ENCODE assay signal across 10 mouse cellular contexts in the genomic region with DNA sequence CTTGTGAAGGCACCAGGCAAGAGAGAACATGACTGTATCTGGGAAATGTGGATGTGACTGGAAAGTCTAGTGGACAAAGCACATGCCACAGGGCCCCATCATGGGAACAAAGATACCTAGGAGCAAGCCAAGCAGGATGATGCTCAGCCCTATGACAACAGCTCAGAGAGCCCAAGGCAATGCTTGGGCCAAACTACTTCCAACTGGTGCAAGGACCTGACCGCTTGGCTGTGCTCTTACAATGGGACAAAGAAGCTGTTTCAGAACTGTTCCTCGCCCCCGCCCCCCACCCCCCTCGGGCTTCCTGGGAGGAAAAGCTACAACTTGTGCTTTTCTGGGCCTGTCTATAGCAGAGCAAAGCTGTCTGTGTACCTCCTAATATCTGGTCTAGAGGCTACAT. TPM values are rescaled to one million over a fixed set of nuclear protein-coding genes. Genes with fewer than 3 reads are reported as not detected.
DNase-seq lines count a peak whose midpoint lies in the region; ATAC-seq and TF ChIP-seq lines count a peak whose summit lies in the region.
"Had no signal": no experiment of that assay in that cellular context is flagged by ENCODE, and none has a peak within 500 bp of the region (broad histone marks: within the 10 kb centered on the region; RNA-seq: fewer than 3 reads in every experiment).

No protein-coding gene starts in this region.

- peak; percentile 34; the same call in 1 of the 2 replicates for TF ChIP-seq CTCF in gastrocnemius, adult 2 months (IDR thresholded peaks at IDR 0.05)
- TF ChIP-seq CTCF in liver, postnatal 0 days (IDR thresholded peaks at IDR 0.05; ENCODE audit: low read depth) = no peak

- H3K9me3 ChIP-seq in liver, postnatal 0 days (ENCODE audit: low read length) = no peaks in the 10 kb centered on the region
- no peaks in the 10 kb centered on the region for H3K9me3 ChIP-seq in embryonic facial prominence, embryonic 12.5 days
- no peaks in the 10 kb centered on the region for H3K9me3 ChIP-seq in limb, embryonic 14.5 days (ENCODE audit: control insufficient read depth, low read length)

- peaks cover 67% of the 10 kb centered on the region for H3K4me1 ChIP-seq in liver, postnatal 0 days (ENCODE audit: insufficient read depth)
- peaks cover 46% of the 10 kb centered on the region for H3K4me1 ChIP-seq in embryonic facial prominence, embryonic 12.5 days
- H3K4me1 ChIP-seq in limb, embryonic 14.5 days (ENCODE audit: control insufficient read depth, insufficient read depth, low read length) = peaks cover 31% of the 10 kb centered on the region

- no peak for DNase-seq in gastrocnemius, adult 2 months
- no peak for DNase-seq in gastrocnemius, postnatal 25 days
- DNase-seq in liver, postnatal 0 days = no peak
- no peak for DNase-seq in liver
- DNase-seq in limb, embryonic 14.5 days (ENCODE audit: low spot score) = no peak
- no peak for DNase-seq in left cerebral cortex, adult 11 months (ENCODE audit: low spot score)
- DNase-seq in adrenal gland, adult 8-10 months = no peak
- DNase-seq: cerebellum, postnatal 25 days had no signal

- H3K4me3 ChIP-seq in gastrocnemius, adult 2 months = 0 out of 2 replicates have a peak overlapping the region, but pooled peaks have one; percentile 28
- no peak overlapping the region for H3K4me3 ChIP-seq in liver, postnatal 0 days (ENCODE audit: low read depth, low read length)
- H3K4me3 ChIP-seq in embryonic facial prominence, embryonic 12.5 days = no peak overlapping the region
- H3K4me3 ChIP-seq in limb, embryonic 14.5 days (replicated peaks; ENCODE audit: low read length) = no peak overlapping the region

- WGBS in liver, postnatal 0 days (ENCODE audit: insufficient replicate concordance) = 70% methylated on average over 4 of the region's 4 CpGs
- 34% methylated on average over 4 of the region's 4 CpGs for WGBS in embryonic facial prominence, embryonic 12.5 days
- WGBS in limb, embryonic 14.5 days = 91% methylated on average over 4 of the region's 4 CpGs

- H3K36me3 ChIP-seq in liver, postnatal 0 days (replicated peaks; ENCODE audit: insufficient read depth, low read length) = peaks cover 17% of the 10 kb centered on the region
- H3K36me3 ChIP-seq in embryonic facial prominence, embryonic 12.5 days = 0 out of 2 replicates have a peak, but pooled peaks cover 3% of the 10 kb centered on the region
- H3K36me3 ChIP-seq in limb, embryonic 14.5 days (ENCODE audit: control insufficient read depth, insufficient read depth, low read length) = peaks cover 17% of the 10 kb centered on the region; the same call in 1 of the 2 replicates

- peak overlapping the region; percentile 92 for H3K27ac ChIP-seq in gastrocnemius, adult 2 months
- 0 out of 2 replicates have a peak overlapping the region, but pooled peaks have one; percentile 18 for H3K27ac ChIP-seq in liver, postnatal 0 days (ENCODE audit: low read depth)
- peak overlapping the region; percentile 24; the same call in 1 of the 2 replicates for H3K27ac ChIP-seq in embryonic facial prominence, embryonic 12.5 days
- 0 out of 2 replicates have a peak overlapping the region, but pooled peaks have one; percentile 43 for H3K27ac ChIP-seq in limb, embryonic 14.5 days (replicated peaks; ENCODE audit: low read depth, low read length)
- H3K27ac ChIP-seq: macrophage had no signal

- no peak for TF ChIP-seq EP300 in liver, postnatal 0 days (IDR thresholded peaks at IDR 0.05; ENCODE audit: low read depth)

- intact Hi-C loops in gastrocnemius, adult 2 months (cut with DNase I) = loop anchor here (2.0 kb wide), 1 partner anchor 22 kb away; no protein-coding TSS in a partner anchor

- no peak for ATAC-seq in liver, postnatal 0 days
- no peak for ATAC-seq in embryonic facial prominence, embryonic 12.5 days (ENCODE audit: insufficient number of reproducible peaks, insufficient read depth, low FRiP score, low TSS enrichment)
- ATAC-seq in limb, embryonic 14.5 days (ENCODE audit: low FRiP score, low read depth) = 0 out of 2 replicates have a peak, but pooled peaks have one; percentile 24

- no peak overlapping the region for H3K9ac ChIP-seq in liver, postnatal 0 days (replicated peaks)
- no peak overlapping the region for H3K9ac ChIP-seq in embryonic facial prominence, embryonic 12.5 days
- no peak overlapping the region for H3K9ac ChIP-seq in limb, embryonic 14.5 days (ENCODE audit: low read depth, low read length, severe bottlenecking)

- H3K4me2 ChIP-seq in liver, postnatal 0 days (ENCODE audit: low read depth, low read length) = no peak overlapping the region
- H3K4me2 ChIP-seq in embryonic facial prominence, embryonic 12.5 days (replicated peaks) = no peak overlapping the region
- no peak overlapping the region for H3K4me2 ChIP-seq in limb, embryonic 14.5 days (replicated peaks; ENCODE audit: low read depth, low read length, severe bottlenecking)

- H3K27me3 ChIP-seq in liver, postnatal 0 days (ENCODE audit: insufficient read depth, low read length) = no peaks in the 10 kb centered on the region
- no peaks in the 10 kb centered on the region for H3K27me3 ChIP-seq in embryonic facial prominence, embryonic 12.5 days
- no peaks in the 10 kb centered on the region for H3K27me3 ChIP-seq in limb, embryonic 14.5 days (ENCODE audit: control insufficient read depth, insufficient read depth, low read length)

- TF ChIP-seq POLR2A in limb, embryonic 14.5 days (IDR thresholded peaks at IDR 0.05; ENCODE audit: borderline replicate concordance, extremely low read depth, insufficient read depth, insufficient read length) = no peak

RNA-seq across cellular contexts. Expression of gene Actn4, which starts 23.5 kb away (rescaled TPM):
- 10 to 100 TPM; 27.1 to 40.2 TPM for total RNA-seq in gastrocnemius, adult 2 months (2021)
- 10 to 100 TPM; 36.7 to 45.8 TPM for total RNA-seq in gastrocnemius, postnatal 25 days (2021)
- 76.3 and 81.2 TPM in 2 replicates for polyA plus RNA-seq in liver, postnatal 0 days (2015; fragmentation: Nextera tagmentation; extraction: Ambion mirVana)
- polyA plus RNA-seq in embryonic facial prominence, embryonic 12.5 days (2016; fragmentation: Nextera tagmentation; extraction: Ambion mirVana) = 233 and 253 TPM in 2 replicates
- polyA plus RNA-seq in limb, embryonic 14.5 days (2012; rRNA removed) = 268 and 299 TPM in 2 replicates
- 295 and 304 TPM in 2 replicates for polyA plus RNA-seq in limb, embryonic 14.5 days (2014; fragmentation: Nextera tagmentation; extraction: Ambion mirVana)
- 100 to 1,000 TPM; 184 to 285 (median 233) TPM for total RNA-seq in adrenal gland, adult 8-10 months (2022)

RNA-seq across cellular contexts. Expression of gene Eif3k, which starts 43.0 kb away (rescaled TPM):
- total RNA-seq in gastrocnemius, adult 2 months (2021) = 100 to 1,000 TPM; 122 to 141 TPM
- 100 to 1,000 TPM; 116 to 137 TPM for total RNA-seq in gastrocnemius, postnatal 25 days (2021)
- polyA plus RNA-seq in liver, postnatal 0 days (2015; fragmentation: Nextera tagmentation; extraction: Ambion mirVana) = 162 and 166 TPM in 2 replicates
- 392 and 419 TPM in 2 replicates for polyA plus RNA-seq in embryonic facial prominence, embryonic 12.5 days (2016; fragmentation: Nextera tagmentation; extraction: Ambion mirVana)
- 473 and 518 TPM in 2 replicates for polyA plus RNA-seq in limb, embryonic 14.5 days (2012; rRNA removed)
- polyA plus RNA-seq in limb, embryonic 14.5 days (2014; fragmentation: Nextera tagmentation; extraction: Ambion mirVana) = 450 TPM in 2 replicates
- 100 to 1,000 TPM; 232 to 255 (median 240) TPM for total RNA-seq in adrenal gland, adult 8-10 months (2022)

RNA-seq across cellular contexts. Expression of gene Map4k1, which starts 43.2 kb away (rescaled TPM):
- total RNA-seq in gastrocnemius, adult 2 months (2021) = under 1 TPM; 0.25 to 0.33 TPM
- total RNA-seq in gastrocnemius, postnatal 25 days (2021) = under 1 TPM; 0.29 to 0.36 TPM
- polyA plus RNA-seq in liver, postnatal 0 days (2015; fragmentation: Nextera tagmentation; extraction: Ambion mirVana) = 11.9 and 16.5 TPM in 2 replicates
- polyA plus RNA-seq in embryonic facial prominence, embryonic 12.5 days (2016; fragmentation: Nextera tagmentation; extraction: Ambion mirVana) = 6.7 and 9.3 TPM in 2 replicates
- polyA plus RNA-seq in limb, embryonic 14.5 days (2012; rRNA removed) = 9.3 and 9.5 TPM in 2 replicates
- 6.4 and 7.0 TPM in 2 replicates for polyA plus RNA-seq in limb, embryonic 14.5 days (2014; fragmentation: Nextera tagmentation; extraction: Ambion mirVana)
- 1 to 10 TPM; 1.4 to 3.9 (median 1.8) TPM for total RNA-seq in adrenal gland, adult 8-10 months (2022)

RNA-seq across cellular contexts. Expression of gene Capn12, which starts 57.4 kb away (rescaled TPM):
- total RNA-seq in gastrocnemius, adult 2 months (2021) = under 1 TPM; 0.15 to 0.28 TPM
- total RNA-seq in gastrocnemius, postnatal 25 days (2021) = under 1 TPM in 1 of 2 experiments, not detected in 1; 0.10 TPM
- polyA plus RNA-seq in liver, postnatal 0 days (2015; fragmentation: Nextera tagmentation; extraction: Ambion mirVana) = 0.09 and 0.23 TPM in 2 replicates
- 0.26 and 0.36 TPM in 2 replicates for polyA plus RNA-seq in embryonic facial prominence, embryonic 12.5 days (2016; fragmentation: Nextera tagmentation; extraction: Ambion mirVana)
- polyA plus RNA-seq in limb, embryonic 14.5 days (2012; rRNA removed) = 0.19 and 0.25 TPM in 2 replicates
- 0.58 and 0.94 TPM in 2 replicates for polyA plus RNA-seq in limb, embryonic 14.5 days (2014; fragmentation: Nextera tagmentation; extraction: Ambion mirVana)
- under 1 TPM in 3 of 4 experiments, not detected in 1; 0.12 to 0.16 (median 0.15) TPM for total RNA-seq in adrenal gland, adult 8-10 months (2022)

Comparison
In these comparisons a context has a peak if more than half of its experiments do, and no peak if none do; other contexts are left out.
1. H3K27ac ChIP-seq: peak in every context shown above with its lines; median percentile 92 in gastrocnemius, adult 2 months; 43 in limb, embryonic 14.5 days; 24 in embryonic facial prominence, embryonic 12.5 days; 18 in liver, postnatal 0 days.